22 mouse cellular contexts compared by ENCODE assay signal in the genomic region with DNA sequence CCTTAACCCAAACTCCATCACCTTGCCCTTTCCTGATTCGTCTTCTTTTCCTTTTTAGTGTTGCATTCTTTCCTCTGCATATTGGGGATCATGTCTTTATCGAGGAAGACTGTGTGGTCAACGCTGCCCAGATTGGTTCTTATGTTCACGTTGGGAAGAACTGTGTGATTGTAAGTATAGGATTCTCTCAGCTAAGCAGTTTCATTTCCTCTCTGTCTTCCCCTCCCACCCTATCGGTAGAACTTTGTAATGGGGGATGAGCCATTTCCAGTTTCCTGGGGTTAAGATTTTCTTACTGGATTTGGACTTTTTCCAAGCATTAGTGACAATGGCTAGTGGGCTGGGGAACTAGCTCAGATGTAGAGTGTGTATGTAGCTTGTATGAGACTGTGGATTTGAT. TPM values are rescaled to one million over a fixed set of nuclear protein-coding genes. Genes with fewer than 3 reads are reported as not detected.
"Had no signal": no experiment of that assay in that cellular context is flagged by ENCODE, and none has a peak within 500 bp of the region (broad histone marks: within the 10 kb centered on the region; RNA-seq: fewer than 3 reads in every experiment).

No protein-coding gene starts in this region.

- H3K4me3 ChIP-seq: kidney, embryonic 15.5 days; limb, embryonic 12.5 days; limb, embryonic 15.5 days; liver, embryonic 13.5 days; midbrain, embryonic 12.5 days; midbrain, embryonic 15.5 days; neural tube, embryonic 12.5 days had no signal

- H3K27ac ChIP-seq: kidney, embryonic 15.5 days; limb, embryonic 12.5 days; limb, embryonic 15.5 days; liver, embryonic 13.5 days; midbrain, embryonic 12.5 days; midbrain, embryonic 15.5 days; neural tube, embryonic 12.5 days; stomach, postnatal 0 days had no signal

- H3K27me3 ChIP-seq: kidney, embryonic 15.5 days; limb, embryonic 12.5 days; limb, embryonic 15.5 days; liver, embryonic 13.5 days; midbrain, embryonic 12.5 days; midbrain, embryonic 15.5 days; neural tube, embryonic 12.5 days had no signal

- H3K4me2 ChIP-seq: kidney, embryonic 15.5 days; limb, embryonic 12.5 days; limb, embryonic 15.5 days; liver, embryonic 13.5 days; midbrain, embryonic 12.5 days; midbrain, embryonic 15.5 days; neural tube, embryonic 12.5 days had no signal

- DNase-seq: kidney, adult 2 months; kidney, postnatal 10 days; kidney, postnatal 36 days; left cerebral cortex, postnatal 4 days; liver, embryonic 13.5 days; lung, adult 2 months; lung, postnatal 14 days; retina, postnatal 1 day; thymus, adult 2 months; thymus, postnatal 14 days; thymus, postnatal 4 days had no signal

- H3K9ac ChIP-seq: kidney, embryonic 15.5 days; limb, embryonic 12.5 days; limb, embryonic 15.5 days; liver, embryonic 13.5 days; midbrain, embryonic 12.5 days; midbrain, embryonic 15.5 days; neural tube, embryonic 12.5 days had no signal

- ATAC-seq: inflammation-experienced regulatory T-cells, adult 6 months; intestine, embryonic 16.5 days; midbrain, embryonic 15.5 days had no signal

- H3K9me3 ChIP-seq: kidney, embryonic 15.5 days; limb, embryonic 12.5 days; limb, embryonic 15.5 days; liver, embryonic 13.5 days; midbrain, embryonic 12.5 days; midbrain, embryonic 15.5 days; neural tube, embryonic 12.5 days had no signal

RNA-seq across cellular contexts. Expression of gene Ern2, which starts 47.8 kb away (rescaled TPM):
- total RNA-seq: neutrophil, adult 5-6 weeks had no signal
- polyA plus RNA-seq: inflammation-experienced regulatory T-cells, adult 6 months; kidney, embryonic 15.5 days; limb, embryonic 15.5 days; liver, embryonic 13.5 days; liver, embryonic 16.5 days had no signal
